8 mouse cellular contexts compared by ENCODE assay signal in the genomic region with DNA sequence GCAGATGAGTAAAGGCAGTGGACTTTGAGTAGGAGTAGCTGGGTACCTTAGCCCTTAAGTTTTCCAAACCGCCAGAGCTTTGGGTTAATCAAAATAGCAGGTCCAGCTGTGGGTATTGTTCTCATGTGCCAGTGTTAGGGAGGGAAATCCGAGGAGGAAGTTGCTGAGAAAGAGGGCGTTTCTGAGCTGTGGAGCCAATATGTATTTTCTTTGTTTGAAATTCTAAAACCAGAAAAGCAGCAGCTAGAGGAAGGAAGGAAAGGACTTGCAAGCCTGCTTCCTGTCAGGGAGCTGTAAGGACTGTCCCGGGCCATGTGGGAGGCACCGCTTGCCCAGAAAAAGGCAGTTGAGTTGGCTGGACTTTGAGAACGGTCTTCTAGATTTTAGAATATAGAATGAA. TPM values are rescaled to one million over a fixed set of nuclear protein-coding genes. Genes with fewer than 3 reads are reported as not detected.
DNase-seq lines count a peak whose midpoint lies in the region; ATAC-seq and TF ChIP-seq lines count a peak whose summit lies in the region.

No protein-coding gene starts in this region.

- H3K9me3 ChIP-seq in heart, embryonic 13.5 days, result 0 out of 2 replicates have a peak, but pooled peaks cover 3% of the 10 kb centered on the region
- H3K9me3 ChIP-seq in kidney, embryonic 16.5 days (ENCODE audit: low read length), result no peaks in the 10 kb centered on the region

- no peaks in the 10 kb centered on the region for H3K27me3 ChIP-seq in heart, embryonic 13.5 days (replicated peaks)
- no peaks in the 10 kb centered on the region for H3K27me3 ChIP-seq in kidney, embryonic 16.5 days (ENCODE audit: insufficient read depth, low read length)
- no peaks in the 10 kb centered on the region for H3K27me3 ChIP-seq in thymus, adult 2 months (ENCODE audit: control insufficient read depth, insufficient read depth, low read length)

- TF ChIP-seq POLR2A in thymus, adult 2 months (IDR thresholded peaks at IDR 0.05; ENCODE audit: control insufficient read depth, extremely low read depth, insufficient read depth, low read length, poor library complexity), result no peak

- H3K4me3 ChIP-seq in heart, embryonic 13.5 days, result peak overlapping the region; percentile 96
- H3K4me3 ChIP-seq in kidney, embryonic 16.5 days (ENCODE audit: low read length), result peak overlapping the region; percentile 98
- peak overlapping the region; percentile 32 for H3K4me3 ChIP-seq in thymus, adult 2 months (ENCODE audit: control insufficient read depth, insufficient read depth, low read length)

- H3K36me3 ChIP-seq in heart, embryonic 13.5 days, result peaks cover 15% of the 10 kb centered on the region
- 0 out of 2 replicates have a peak, but pooled peaks cover 10% of the 10 kb centered on the region for H3K36me3 ChIP-seq in kidney, embryonic 16.5 days (ENCODE audit: insufficient read depth, low read length)
- no peaks in the 10 kb centered on the region for H3K36me3 ChIP-seq in thymus, adult 2 months (ENCODE audit: control insufficient read depth, insufficient read depth, low read length)

- TF ChIP-seq CTCF in thymus, adult 2 months (IDR thresholded peaks at IDR 0.05; ENCODE audit: borderline replicate concordance, control insufficient read depth, extremely low read depth, insufficient read depth, low read length, poor library complexity), result no peak

- 11% methylated on average over 6 of the region's 6 CpGs for WGBS in heart, embryonic 13.5 days
- under 1% methylated on average over 6 of the region's 6 CpGs for WGBS in kidney, embryonic 16.5 days
- 1% methylated on average over 6 of the region's 6 CpGs for WGBS in thymus, adult 2 months

- peaks cover 39% of the 10 kb centered on the region for H3K4me1 ChIP-seq in heart, embryonic 13.5 days
- peaks cover 40% of the 10 kb centered on the region for H3K4me1 ChIP-seq in kidney, embryonic 16.5 days (ENCODE audit: insufficient read depth, low read length)
- peaks cover 6% of the 10 kb centered on the region for H3K4me1 ChIP-seq in thymus, adult 2 months (replicated peaks; ENCODE audit: control insufficient read depth, insufficient read depth, low read length)

- peak overlapping the region; percentile 96 for H3K9ac ChIP-seq in heart, embryonic 13.5 days
- peak overlapping the region; percentile 97 for H3K9ac ChIP-seq in kidney, embryonic 16.5 days (replicated peaks; ENCODE audit: low read length)

- H3K4me2 ChIP-seq in heart, embryonic 13.5 days, result peak overlapping the region; percentile 84
- peak overlapping the region; percentile 76 for H3K4me2 ChIP-seq in kidney, embryonic 16.5 days (replicated peaks; ENCODE audit: low read depth, low read length)

- no peak for ATAC-seq in heart, embryonic 13.5 days (ENCODE audit: extremely low read depth, insufficient number of reproducible peaks, low FRiP score, low TSS enrichment)
- ATAC-seq in kidney, embryonic 16.5 days (ENCODE audit: low FRiP score, low TSS enrichment), result no peak

- peak; percentile 52 to 81 for DNase-seq in adrenal gland, adult (ENCODE audit: inconsistent age in 2 of 2, low spot score in 1 of 2)
- DNase-seq in adrenal gland, adult 18-20 months (ENCODE audit: low spot score in 2 of 2), result no peak
- peak; percentile 33 for DNase-seq in embryo, embryonic 10 days (ENCODE audit: low spot score)
- peak; percentile 83 for DNase-seq in lung, postnatal 36 days
- peak; percentile 44 for DNase-seq in thymus, adult 2 months
- no peak for DNase-seq in cerebellum, postnatal 14 days

- peak overlapping the region; percentile 91 for H3K27ac ChIP-seq in heart, embryonic 13.5 days (replicated peaks)
- H3K27ac ChIP-seq in kidney, embryonic 16.5 days (ENCODE audit: low read length), result peak overlapping the region; percentile 90
- H3K27ac ChIP-seq in thymus, adult 2 months (ENCODE audit: control insufficient read depth, insufficient read depth, low read length), result peak overlapping the region; percentile 54

RNA-seq across cellular contexts. Expression of a gene that starts 1.7 kb away (rescaled TPM):
- 100 to 1,000 TPM in 1 of 2 experiments, 10 to 100 TPM in 1; 97.5 to 102 TPM for total RNA-seq in adrenal gland, adult 18-20 months (2021)
- 64.6 and 72.7 TPM in 2 replicates for polyA plus RNA-seq in heart, embryonic 13.5 days (2015; fragmentation: Nextera tagmentation; extraction: Ambion mirVana)
- 77.4 and 102 TPM in 2 replicates for polyA plus RNA-seq in kidney, embryonic 16.5 days (2015; fragmentation: Nextera tagmentation; extraction: Ambion mirVana)
- 163 and 186 TPM in 2 replicates for polyA plus RNA-seq in thymus, adult 2 months (2012; rRNA removed)

Comparison
In these comparisons a context has a peak if more than half of its experiments do, and no peak if none do; other contexts are left out.
1. DNase-seq: peak in adrenal gland, adult (2 of 2), embryo, embryonic 10 days (single experiment), lung, postnatal 36 days (single experiment) and thymus, adult 2 months (single experiment); none in adrenal gland, adult 18-20 months (0 of 2) and cerebellum, postnatal 14 days (0 of 2).
2. H3K4me3 ChIP-seq: peak in every context shown above with its lines; median percentile 98 in kidney, embryonic 16.5 days; 96 in heart, embryonic 13.5 days; 32 in thymus, adult 2 months.
3. Peak in every context shown above with its lines, with median percentiles within 50 percentile points of each other: H3K27ac ChIP-seq.